Mouse (Mus musculus) liver, embryonic 14.5 days (tissue): ENCODE results near the gene Ifih1.

Experiments
- CTCF ChIP-seq: IDR thresholded peaks from 2 replicates; pipeline ENCODE4 v1.5.1; 2016; ENCODE audit warnings: antibody characterized with exemption, low read depth, control low read depth
- EP300 ChIP-seq: IDR thresholded peaks from 2 replicates; pipeline ENCODE4 v1.6.1; 2016; ENCODE audit warnings: antibody characterized with exemption, low read depth

- TF ChIP-seq CTCF (peak; percentile 55), EP300 (no peak)
Measured at GRCm38 (mm10) chr2:62549659-62550058, 96.4 kb downstream of the Ifih1 start.
